Mouse (Mus musculus): ENCODE measurements around the gene Ncor2. TPM values are rescaled to one million over a fixed set of nuclear protein-coding genes. Genes with fewer than 3 reads are reported as not detected.

Gene Ncor2
- total RNA-seq, 1 experiment from 2014 or later: 192 TPM

GRCm38 (mm10) chr5:125127920-125128319 is 51.1 kb downstream of the Ncor2 start:
- DNase-seq: no peak

- DNase-seq: peak; percentile 66
These were observed 51.6 kb downstream of the Ncor2 start for GRCm38 (mm10) chr5:125127426-125127825.

GRCm38 (mm10) chr5:125125966-125126464 is 53.0 kb downstream of the Ncor2 start:
- DNase-seq: no peak

GRCm38 (mm10) chr5:125125219-125125618 is 53.8 kb downstream of the Ncor2 start:
- peak; percentile 56 for DNase-seq

- DNase-seq: no peak
These were observed 55.0 kb downstream of the Ncor2 start for GRCm38 (mm10) chr5:125124002-125124401.

GRCm38 (mm10) chr5:125123206-125123605 is 55.8 kb downstream of the Ncor2 start:
- no peak for DNase-seq

- DNase-seq: no peak
These were observed 56.5 kb downstream of the Ncor2 start for GRCm38 (mm10) chr5:125122546-125122945.

- DNase-seq: peak; percentile 61
These were observed 57.0 kb downstream of the Ncor2 start for GRCm38 (mm10) chr5:125122049-125122448.

GRCm38 (mm10) chr5:125120517-125121303 is 58.3 kb downstream of the Ncor2 start:
- DNase-seq: no peak

- DNase-seq: no peak
These were observed 61.8 kb downstream of the Ncor2 start for GRCm38 (mm10) chr5:125117238-125117637.

GRCm38 (mm10) chr5:125113029-125113428 is 66.0 kb downstream of the Ncor2 start:
- DNase-seq: no peak

GRCm38 (mm10) chr5:125112588-125112987 is 66.4 kb downstream of the Ncor2 start:
- DNase-seq: no peak

- DNase-seq: peak; percentile 71
These were observed 67.9 kb downstream of the Ncor2 start for GRCm38 (mm10) chr5:125111137-125111536.

GRCm38 (mm10) chr5:125110722-125111121 is 68.3 kb downstream of the Ncor2 start:
- DNase-seq: no peak

- no peak for DNase-seq
These were observed 68.8 kb downstream of the Ncor2 start for GRCm38 (mm10) chr5:125110196-125110595.

- peak; percentile 78 for DNase-seq
These were observed 71.9 kb downstream of the Ncor2 start for GRCm38 (mm10) chr5:125107011-125107651.

- peak; percentile 89 for DNase-seq
These were observed 72.8 kb downstream of the Ncor2 start for GRCm38 (mm10) chr5:125106191-125106590.

GRCm38 (mm10) chr5:125104841-125105240 is 74.2 kb downstream of the Ncor2 start:
- DNase-seq: no peak

GRCm38 (mm10) chr5:125103396-125103795 is 75.6 kb downstream of the Ncor2 start:
- no peak for DNase-seq

GRCm38 (mm10) chr5:125102907-125103306 is 76.1 kb downstream of the Ncor2 start:
- no peak for DNase-seq

- no peak for DNase-seq
These were observed 76.7 kb downstream of the Ncor2 start for GRCm38 (mm10) chr5:125102352-125102751.

- no peak for DNase-seq
These were observed 79.2 kb downstream of the Ncor2 start for GRCm38 (mm10) chr5:125099785-125100350.

- DNase-seq: no peak
These were observed 80.3 kb downstream of the Ncor2 start for GRCm38 (mm10) chr5:125098692-125099091.
